Mouse (Mus musculus): ENCODE data around the gene BC030867.

BC030867 gene

DNA sequence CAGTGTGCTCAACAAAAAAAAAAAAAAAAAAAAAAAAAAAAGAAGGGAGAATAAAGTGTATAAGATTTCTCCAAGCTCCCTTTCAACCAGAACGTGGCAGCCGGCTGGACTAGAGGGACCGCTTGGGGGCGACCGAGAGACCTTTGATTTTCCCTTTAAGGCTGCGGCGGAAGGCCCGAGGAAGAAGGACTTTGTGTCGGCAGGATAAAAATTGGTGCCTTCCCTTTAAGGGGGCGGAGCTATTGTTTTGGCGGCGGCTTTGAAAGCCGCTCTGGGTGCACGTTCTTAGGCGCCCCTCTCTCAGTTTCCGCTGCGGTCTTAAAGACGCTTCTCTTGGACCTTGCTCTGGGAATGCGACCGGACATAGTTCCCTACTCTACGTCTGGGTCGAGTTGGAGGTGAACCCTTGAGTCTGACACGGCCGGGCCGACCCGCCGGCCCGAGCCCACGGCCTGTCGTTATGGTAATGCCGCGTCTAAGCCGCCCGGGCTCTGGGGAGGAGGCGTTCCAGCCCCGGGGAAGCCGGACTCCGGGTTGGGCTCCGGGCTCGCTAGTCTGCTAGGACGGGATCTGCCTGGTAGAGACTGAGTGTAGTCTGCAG is at the start of gene BC030867:
BC030867 (plus strand) TSS at position 253 of the 601 bp plus-strand sequence.
- CTCF ChIA-PET, result interaction anchor here (0.7 to 0.9 kb wide), 2 partner anchors 186 to 808 kb away, joined by 3 to 9 read pairs; no protein-coding TSS in a partner anchor

DNA sequence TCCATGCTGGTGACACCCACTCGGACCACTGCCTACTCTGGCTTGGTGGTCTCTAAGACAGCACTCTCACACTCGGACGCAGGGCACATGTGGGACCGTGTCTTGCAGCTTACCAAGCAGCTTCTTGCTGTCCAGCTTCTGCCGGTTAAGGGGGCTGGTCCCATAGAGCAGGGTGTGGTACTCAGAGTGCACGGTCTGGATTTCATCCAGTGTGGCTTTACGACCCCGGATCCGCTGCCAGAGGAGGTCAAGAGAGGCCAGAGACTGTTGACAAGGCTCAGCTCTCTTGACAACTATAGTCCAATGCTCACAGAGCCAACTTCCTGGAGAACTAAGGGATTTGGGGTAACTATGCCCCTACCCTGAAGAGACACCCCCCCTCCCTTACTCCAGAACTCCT is 48.8 kb upstream of the BC030867 start:
- CTCF ChIA-PET, result no interaction called here

DNA sequence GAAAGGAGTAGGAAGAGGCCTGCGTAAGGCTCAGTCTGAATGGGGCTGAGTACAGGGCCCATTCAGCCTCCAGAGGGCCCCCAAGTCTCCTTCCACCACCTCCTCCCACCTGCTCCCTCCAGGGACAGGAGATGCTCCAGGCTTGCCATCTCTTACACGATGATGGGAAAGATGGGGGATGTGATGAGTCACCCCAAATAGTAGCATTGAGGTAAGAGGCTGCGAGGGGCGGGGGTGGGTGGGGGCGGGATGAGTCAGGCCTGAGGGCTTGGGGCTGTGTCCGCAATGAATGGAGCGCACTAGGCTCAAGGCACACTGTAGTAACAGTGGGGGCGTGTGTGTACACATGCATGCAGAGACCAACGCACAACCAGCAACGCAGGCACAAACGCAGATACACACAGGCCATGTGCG is 47.3 kb upstream of the BC030867 start:
- CTCF ChIA-PET, result no interaction called here

DNA sequence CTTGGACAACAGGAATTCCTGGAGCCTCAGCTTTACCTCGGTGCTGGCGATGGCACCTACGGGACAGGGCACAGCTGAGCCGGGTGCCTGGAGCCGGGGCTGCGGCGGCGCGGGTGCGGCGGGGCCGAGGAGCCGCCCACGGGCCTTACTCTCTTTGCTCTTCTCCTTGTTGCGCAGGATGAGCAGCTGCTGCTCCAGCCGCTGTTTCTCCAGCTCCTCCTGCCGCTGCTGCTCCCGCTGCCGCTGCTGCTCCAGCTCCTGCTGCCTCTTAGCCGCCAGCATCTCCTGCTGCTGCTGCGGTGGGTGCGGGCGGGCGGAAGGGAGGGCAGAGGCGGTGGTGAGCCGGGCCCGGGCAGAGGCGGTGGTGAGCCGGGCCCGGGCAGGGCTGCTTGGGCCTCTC is 42.2 kb upstream of the BC030867 start:
- CTCF ChIA-PET, result no interaction called here

DNA sequence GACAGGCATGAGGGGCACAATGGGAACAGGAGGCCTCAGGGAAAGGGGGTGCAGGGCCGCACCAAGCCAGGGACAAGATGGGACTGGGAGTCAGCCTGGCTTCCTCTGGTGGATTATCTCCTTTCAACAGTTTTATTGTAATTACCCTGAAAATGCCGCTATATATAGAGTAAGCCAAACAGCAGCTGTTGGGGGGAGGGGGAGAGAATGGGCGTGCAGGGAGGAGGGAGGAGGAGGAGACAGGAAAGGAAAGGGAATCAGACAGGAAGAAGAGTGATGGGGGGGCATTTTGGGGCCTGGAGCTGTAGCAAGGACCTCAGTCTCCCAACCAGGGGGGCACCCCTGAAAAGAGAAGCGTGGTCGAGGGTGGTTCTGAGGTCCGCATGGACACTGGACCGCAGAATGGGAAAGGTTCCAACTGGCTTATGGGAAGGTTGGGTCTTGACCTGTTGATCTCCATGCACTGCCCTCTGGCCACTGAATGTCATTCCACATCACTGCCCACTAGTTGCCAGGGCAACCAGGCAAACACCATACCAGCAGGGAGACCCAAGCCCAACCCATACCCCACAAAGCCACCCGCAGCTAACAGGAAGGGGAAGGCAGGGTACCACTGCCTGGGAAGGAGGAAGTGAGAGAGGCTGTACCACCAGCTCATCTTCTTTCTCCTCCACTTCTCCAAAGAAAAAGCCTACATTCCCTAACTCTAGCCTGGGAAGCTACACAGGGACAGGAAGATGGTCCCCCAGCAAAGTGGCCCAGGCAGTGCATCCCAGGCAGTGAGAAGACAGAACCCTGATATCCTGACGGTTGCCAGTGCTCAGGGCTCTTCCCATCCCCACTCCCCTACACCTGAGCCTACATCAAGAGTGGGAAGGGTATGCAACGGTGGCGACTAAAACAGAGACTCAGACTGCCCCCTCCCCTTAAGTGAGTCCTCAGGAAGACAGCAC is 40.6 kb upstream of the BC030867 start:
- CTCF ChIA-PET, result interaction anchor here (0.7 kb wide), 1 partner anchor 14 kb away, joined by 3 read pairs; no protein-coding TSS in a partner anchor

DNA sequence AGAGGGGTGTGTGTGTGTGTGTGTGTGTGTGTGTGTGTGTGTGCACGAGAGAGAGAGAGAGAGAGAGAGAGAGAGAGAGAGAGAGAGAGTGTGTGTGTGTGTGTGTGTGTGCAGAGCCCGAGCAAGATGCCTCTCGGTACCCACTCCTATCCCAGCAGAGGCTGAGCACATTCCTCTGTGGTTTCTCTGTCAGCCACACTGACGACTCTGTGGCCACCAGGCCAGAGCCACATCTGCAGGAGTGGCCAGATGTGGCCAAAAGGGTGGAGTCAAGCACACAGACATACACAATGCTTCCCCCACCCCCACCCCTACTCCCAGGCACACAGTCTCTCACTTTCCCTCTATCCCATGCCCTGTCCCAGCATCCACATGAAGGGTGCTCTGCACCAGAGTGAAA is 39.8 kb upstream of the BC030867 start:
- CTCF ChIA-PET, result interaction anchor here (0.7 kb wide), 1 partner anchor 14 kb away, joined by 3 read pairs; no protein-coding TSS in a partner anchor

DNA sequence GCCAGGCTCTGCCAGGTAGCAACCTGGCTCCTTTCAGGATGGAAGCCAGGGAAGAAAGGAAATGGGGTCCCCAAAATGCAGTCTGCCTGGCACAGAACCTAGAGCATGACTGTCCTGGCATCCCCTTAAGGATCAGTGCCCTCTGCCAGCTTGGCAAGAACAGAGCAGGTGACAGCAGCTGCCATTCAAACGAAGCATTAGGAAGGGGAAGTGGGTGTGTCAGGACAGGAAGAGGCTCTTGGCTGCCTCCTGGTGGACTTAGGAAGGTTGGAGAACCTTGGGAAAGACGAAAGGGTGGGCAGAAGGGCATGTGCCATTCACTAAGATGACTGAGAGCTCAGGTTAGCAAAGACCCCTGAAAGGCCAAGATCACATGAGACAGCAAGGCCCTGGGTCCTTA is 38.9 kb upstream of the BC030867 start:
- CTCF ChIA-PET, result no interaction called here

DNA sequence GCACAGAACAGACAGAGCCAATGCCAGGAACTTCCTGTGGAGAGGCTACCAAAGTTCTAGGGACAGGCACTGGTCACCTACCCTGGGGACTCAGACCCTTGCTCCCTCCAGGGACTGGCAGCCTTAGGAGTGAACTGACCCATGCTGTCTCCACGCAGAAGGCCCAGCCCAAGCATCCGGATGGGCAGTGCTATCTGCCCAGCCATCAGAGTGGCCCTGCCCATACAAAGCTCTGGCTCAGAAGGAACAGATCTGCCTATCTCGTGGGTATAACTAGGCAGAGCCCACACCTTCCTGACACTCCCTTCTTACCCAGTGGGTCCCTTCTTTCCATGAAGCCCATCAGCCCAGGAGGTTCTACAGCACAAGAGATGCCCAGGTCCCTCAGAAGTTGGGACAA is 38.5 kb upstream of the BC030867 start:
- CTCF ChIA-PET, result no interaction called here

GRCm38 (mm10) chr11:102211011-102211410 is 37.7 kb upstream of the BC030867 start:
- CTCF ChIA-PET, result no interaction called here

GRCm38 (mm10) chr11:102211936-102212341 is 36.7 kb upstream of the BC030867 start:
- CTCF ChIA-PET, result interaction anchor here (0.8 kb wide), 1 partner anchor 75 kb away, joined by 12 read pairs; no protein-coding TSS in a partner anchor

DNA sequence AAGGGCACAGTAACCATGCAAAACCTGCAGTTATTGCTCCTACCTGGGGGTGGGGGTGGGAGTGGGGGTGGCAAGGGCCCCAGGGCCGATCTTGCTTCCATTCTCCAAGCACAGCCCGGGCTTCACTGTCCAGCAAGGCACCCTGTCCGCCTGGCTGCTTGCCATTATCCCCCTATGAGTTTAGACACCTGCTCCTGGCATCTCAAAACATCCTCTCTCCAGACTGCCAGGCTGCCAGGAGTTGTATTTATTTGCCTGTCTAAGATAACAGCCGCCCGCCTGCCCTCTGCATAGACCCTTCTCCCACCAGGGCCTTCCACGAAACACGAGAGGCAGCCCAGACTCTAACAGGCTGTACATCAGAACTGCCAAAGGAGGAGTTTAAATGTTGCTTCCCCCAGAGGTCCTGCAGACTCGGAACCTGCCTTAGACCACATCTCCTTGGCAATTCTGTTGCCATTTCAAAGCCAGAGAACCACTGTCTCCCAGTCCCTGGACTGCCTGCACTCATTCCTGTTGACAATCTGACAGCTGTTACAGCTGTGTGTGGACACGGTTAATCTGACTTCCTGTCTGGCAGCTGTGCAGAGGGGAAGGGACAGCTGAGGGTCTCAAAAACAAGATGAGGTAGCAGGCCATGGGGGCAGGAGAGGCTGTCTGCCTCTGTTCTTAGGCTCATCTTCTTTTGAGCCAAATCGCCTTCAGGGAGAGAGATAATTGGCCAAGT is 34.1 kb upstream of the BC030867 start:
- CTCF ChIA-PET, result no interaction called here

GRCm38 (mm10) chr11:102215511-102215910 is 33.2 kb upstream of the BC030867 start:
- CTCF ChIA-PET, result no interaction called here

DNA sequence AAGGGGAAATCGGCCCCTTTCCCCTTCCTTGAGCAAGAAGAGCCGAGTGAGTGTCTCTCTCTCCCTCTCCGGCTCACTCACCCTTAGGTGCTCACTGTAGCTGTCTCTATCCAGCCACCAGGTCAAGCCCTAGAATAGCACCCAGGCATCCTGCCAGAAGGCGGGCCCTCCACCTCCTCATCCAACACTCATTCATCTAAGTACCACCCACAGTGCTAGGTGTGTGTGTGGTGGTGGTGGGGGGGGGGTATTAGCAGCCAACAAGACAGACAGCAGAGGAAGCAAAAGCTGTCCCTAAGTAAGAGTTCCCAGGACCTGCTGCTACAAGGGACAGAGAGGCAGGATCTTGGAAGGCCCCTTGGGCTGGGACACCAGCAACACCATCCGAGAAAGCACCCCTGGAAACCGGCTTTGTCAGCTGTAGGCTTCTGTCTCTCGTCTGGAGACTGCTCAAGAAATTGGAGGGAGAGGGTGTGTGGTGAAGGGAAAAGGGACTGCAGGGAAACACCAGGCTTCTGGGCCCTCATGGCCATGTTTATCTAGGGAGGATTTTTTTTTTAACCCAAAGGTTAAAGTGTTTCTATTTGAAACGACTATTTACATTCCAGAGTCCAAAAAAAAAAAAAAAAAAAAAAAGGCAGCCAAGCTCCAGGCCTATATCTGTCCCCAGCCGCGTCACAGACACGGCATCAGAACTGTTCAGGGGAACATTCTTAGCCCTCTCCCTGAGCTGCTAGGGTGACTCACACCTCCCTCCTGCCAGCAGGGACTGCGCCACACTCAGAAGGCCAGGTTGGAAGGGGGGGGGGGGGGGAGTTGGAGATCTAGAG is 32.4 kb upstream of the BC030867 start:
- CTCF ChIA-PET, result interaction anchor here (0.6 kb wide), 1 partner anchor 921 kb away, joined by 12 read pairs; no protein-coding TSS in a partner anchor

DNA sequence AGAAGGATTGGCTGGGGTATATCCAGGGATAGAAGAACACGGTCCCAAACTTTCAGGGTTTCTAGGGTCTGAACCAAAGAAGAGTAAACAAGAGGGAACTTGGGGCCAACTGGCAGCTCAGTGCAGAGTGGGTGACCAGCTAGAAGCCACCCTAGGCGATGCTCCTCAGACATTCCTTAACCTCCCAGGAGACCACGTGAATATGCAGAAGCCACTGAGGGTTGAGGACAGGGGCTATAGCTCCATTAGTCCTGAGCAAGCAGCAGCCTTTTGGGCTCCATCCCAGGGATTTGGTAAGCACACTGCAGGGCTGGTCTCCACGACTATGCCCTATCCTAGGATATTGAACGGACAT is 31.8 kb upstream of the BC030867 start:
- CTCF ChIA-PET, result no interaction called here

DNA sequence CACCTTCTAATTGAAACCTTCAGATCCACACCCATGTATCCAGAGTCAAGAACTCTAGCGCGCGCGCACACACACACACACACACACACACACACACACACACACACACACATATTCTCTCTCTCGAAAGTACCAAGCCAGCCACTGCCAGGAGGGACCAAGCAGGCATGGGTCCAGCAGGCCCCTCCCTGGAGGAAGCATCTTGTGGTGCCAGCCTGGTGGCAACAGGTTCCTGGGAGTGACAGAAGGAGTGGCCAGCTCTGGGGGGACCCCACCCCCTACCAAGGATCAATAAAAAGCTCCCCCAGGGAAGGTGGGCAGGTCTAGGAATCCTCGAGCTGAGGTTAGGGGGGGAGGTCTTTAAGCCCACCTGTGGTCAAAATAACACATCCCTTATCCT is 31.3 kb upstream of the BC030867 start:
- CTCF ChIA-PET, result interaction anchor here (0.6 kb wide), 1 partner anchor 1205 kb away, joined by 6 read pairs; no protein-coding TSS in a partner anchor

DNA sequence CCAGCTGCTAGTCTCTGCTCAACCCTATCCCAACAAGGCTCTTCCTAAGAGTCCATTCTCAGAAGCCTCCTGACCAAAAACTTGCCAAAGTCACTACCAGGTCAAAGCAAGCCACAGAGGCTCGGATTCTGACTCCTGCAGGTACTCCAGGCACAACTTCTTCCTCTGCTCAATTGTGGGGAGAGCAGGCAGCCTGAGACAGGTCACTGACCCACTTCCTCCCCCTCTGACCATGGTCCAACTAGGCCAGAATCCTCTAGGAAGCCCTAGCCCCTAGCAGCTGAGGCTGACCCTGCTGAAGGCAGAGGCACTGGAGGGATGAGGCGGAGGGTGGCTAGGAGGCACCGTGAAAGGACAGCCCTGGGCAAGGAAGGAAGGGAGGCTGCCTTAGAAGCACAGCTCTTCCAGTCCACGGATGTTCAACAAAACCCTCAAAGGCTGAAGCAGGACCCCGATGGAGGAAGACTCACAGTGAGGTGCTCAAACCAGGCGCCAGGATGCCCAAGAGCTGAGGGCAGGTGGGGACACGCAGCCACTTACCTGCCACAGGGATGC is 30.7 kb upstream of the BC030867 start:
- CTCF ChIA-PET, result interaction anchor here (0.6 to 1.1 kb wide), 2 partner anchors 11 to 1206 kb away, joined by 3 to 6 read pairs; no protein-coding TSS in a partner anchor

GRCm38 (mm10) chr11:102218783-102219182 is 29.9 kb upstream of the BC030867 start:
- CTCF ChIA-PET, result interaction anchor here (1.1 kb wide), 1 partner anchor 10 kb away, joined by 3 read pairs; no protein-coding TSS in a partner anchor

DNA sequence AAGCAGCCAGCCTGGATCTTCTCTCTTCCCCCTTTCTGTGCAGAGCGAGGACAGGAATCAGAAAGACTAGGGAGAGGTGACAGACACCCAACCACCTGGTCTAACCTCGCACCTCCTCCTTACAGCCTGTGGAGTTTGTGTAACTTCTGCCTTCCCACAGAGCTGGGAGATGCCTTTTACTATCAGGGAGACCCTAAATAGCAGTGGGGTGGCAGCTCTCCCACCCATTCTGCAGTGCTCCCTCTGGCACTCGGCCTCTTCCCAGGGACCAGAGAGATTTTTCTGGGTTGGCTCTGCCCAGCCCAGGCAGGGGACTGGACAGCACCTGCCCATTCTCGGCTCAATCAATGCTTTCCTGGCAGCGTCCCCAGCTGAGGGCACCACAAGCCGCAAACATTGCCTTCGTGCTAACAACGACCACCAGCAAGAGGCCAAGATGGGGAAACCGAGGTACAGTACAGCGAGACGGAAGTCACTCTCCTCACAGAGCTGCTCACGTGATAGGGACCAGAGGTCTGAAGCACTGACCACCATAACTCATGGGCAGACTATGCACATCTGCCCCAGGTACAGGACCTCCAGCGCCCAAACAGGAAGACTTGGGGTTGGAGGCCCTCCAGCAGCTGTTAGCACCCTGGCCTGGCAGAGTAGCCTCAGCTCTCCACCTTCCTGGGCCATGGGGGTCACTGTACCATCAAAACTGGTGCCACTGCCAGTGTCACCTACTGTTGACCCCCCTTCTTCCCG is 29.3 kb upstream of the BC030867 start:
- CTCF ChIA-PET, result interaction anchor here (0.6 kb wide), 1 partner anchor 338 kb away, joined by 3 read pairs; no protein-coding TSS in a partner anchor

GRCm38 (mm10) chr11:102219994-102220346 is 28.7 kb upstream of the BC030867 start:
- CTCF ChIA-PET, result interaction anchor here (0.6 kb wide), 1 partner anchor 337 kb away, joined by 3 read pairs; no protein-coding TSS in a partner anchor

- CTCF ChIA-PET, result no interaction called here
Observed at GRCm38 (mm10) chr11:102220451-102220850, 28.2 kb upstream of the BC030867 start.
